Mouse (Mus musculus) MEL (cell line): Measurements from ENCODE around the gene Diaph3. TPM values are rescaled to one million over a fixed set of nuclear protein-coding genes. Genes with fewer than 3 reads are reported as not detected.
"Not testable (repeated sequence)": the region's sequence is repeated elsewhere in the genome, so short reads cannot be mapped to it uniquely, and the experiment has no call there.

Experiments
- DNase-seq: peaks from one replicate; pipeline ENCODE4 v3.0.0; 2011; ENCODE audit warnings: low read depth, low spot score
- H3K27ac ChIP-seq: 2 replicates; pipeline ENCODE4 v1.5.1; 2012; ENCODE audit warnings: low read depth, mild to moderate bottlenecking, control low read depth, low read length, moderate library complexity; ENCODE audit not compliant: control insufficient read depth
- H3K27me3 ChIP-seq, 2 experiments: fragments of 150-350 bp in 1 of 2; sonication (generic) in 1 of 2; 2 replicates each; pipeline ENCODE4 v1.6.1; 2012; ENCODE audit warnings: low read length in 2 of 2, mild to moderate bottlenecking in 2 of 2, improper control_type of control experiment in 1 of 2, moderate library complexity in 1 of 2; ENCODE audit not compliant: insufficient read depth in 2 of 2, control insufficient read depth in 1 of 2
- H3K36me3 ChIP-seq, 2 experiments: 2 replicates each; pipeline ENCODE4 v1.6.1; 2012 to 2014; ENCODE audit warnings: low read length in 2 of 2, improper control_type of control experiment in 1 of 2, inconsistent platforms in 1 of 2, mild to moderate bottlenecking in 1 of 2; ENCODE audit not compliant: insufficient read depth in 2 of 2, control insufficient read depth in 1 of 2
- H3K4me1 ChIP-seq, 2 experiments: fragments of 150-350 bp in 1 of 2; sonication (generic) in 1 of 2; 2 replicates each; pipeline ENCODE4 v1.6.1; 2012; ENCODE audit warnings: low read length in 2 of 2, improper control_type of control experiment in 1 of 2, mild to moderate bottlenecking in 1 of 2; ENCODE audit not compliant: insufficient read depth in 2 of 2, control insufficient read depth in 1 of 2
- H3K4me3 ChIP-seq, 2 experiments: fragments of 150-350 bp in 1 of 2; sonication (generic) in 1 of 2; 2 replicates each; pipeline ENCODE4 v1.5.1; 2012; ENCODE audit warnings: low read depth in 2 of 2, low read length in 2 of 2, mild to moderate bottlenecking in 2 of 2, moderate library complexity in 2 of 2, control low read depth in 1 of 2, improper control_type of control experiment in 1 of 2; ENCODE audit not compliant: control insufficient read depth in 1 of 2, insufficient read depth in 1 of 2
- H3K79me2 ChIP-seq: 2 replicates; pipeline ENCODE4 v1.6.1; 2012; ENCODE audit warnings: mild to moderate bottlenecking, low read length, moderate library complexity; ENCODE audit not compliant: control insufficient read depth, poor library complexity, insufficient read depth
- H3K9ac ChIP-seq: 2 replicates; pipeline ENCODE4 v1.6.1; 2012; ENCODE audit warnings: low read depth, mild to moderate bottlenecking, control low read depth, low read length, moderate library complexity; ENCODE audit not compliant: control insufficient read depth, poor library complexity, severe bottlenecking
- H3K9me3 ChIP-seq: fragments of 150-350 bp; sonication (generic); replicated peaks from 2 replicates; pipeline ENCODE4 v1.6.1; 2012; ENCODE audit warnings: mild to moderate bottlenecking, low read length, improper control_type of control experiment, moderate library complexity; ENCODE audit not compliant: insufficient read depth
- BHLHE40 ChIP-seq: IDR thresholded peaks from 2 replicates; pipeline ENCODE4 v1.6.1; 2012; ENCODE audit warnings: low read depth, mild to moderate bottlenecking, inconsistent platforms, low read length, improper control_type of control experiment, borderline replicate concordance
- CHD1 ChIP-seq: IDR thresholded peaks from 2 replicates; pipeline ENCODE4 v1.6.1; 2012; ENCODE audit warnings: low read depth, mild to moderate bottlenecking, inconsistent platforms, low read length, improper control_type of control experiment
- CHD2 ChIP-seq: IDR thresholded peaks from 2 replicates; pipeline ENCODE4 v1.6.1; 2011; ENCODE audit warnings: low read length, improper control_type of control experiment
- ELF1 ChIP-seq: IDR thresholded peaks from 2 replicates; pipeline ENCODE4 v1.6.1; 2014; ENCODE audit warnings: low read depth, mild to moderate bottlenecking, inconsistent platforms, low read length, improper control_type of control experiment, moderate library complexity
- EP300 ChIP-seq, 2 experiments: IDR thresholded peaks; 2 replicates each; pipeline ENCODE4 v1.6.1; 2011; ENCODE audit warnings: improper control_type of control experiment in 2 of 2, low read length in 2 of 2, low read depth in 1 of 2, mild to moderate bottlenecking in 1 of 2
- ETS1 ChIP-seq: IDR thresholded peaks from 2 replicates; pipeline ENCODE4 v1.6.1; 2012; ENCODE audit warnings: low read depth, mild to moderate bottlenecking, inconsistent platforms, low read length, improper control_type of control experiment, moderate library complexity
- HCFC1 ChIP-seq: IDR thresholded peaks from 2 replicates; pipeline ENCODE4 v1.6.1; 2012; ENCODE audit warnings: low read depth, mild to moderate bottlenecking, inconsistent platforms, low read length, improper control_type of control experiment, moderate library complexity
- KAT2A ChIP-seq: conservative IDR thresholded peaks from 2 replicates; pipeline ENCODE4 v1.6.1; 2012; ENCODE audit warnings: low read depth, low read length, improper control_type of control experiment, inconsistent platforms
- MXI1 ChIP-seq: IDR thresholded peaks from 2 replicates; pipeline ENCODE4 v1.6.1; 2011; ENCODE audit warnings: mild to moderate bottlenecking, low read depth, low read length, improper control_type of control experiment
- MYB ChIP-seq: IDR thresholded peaks from 2 replicates; pipeline ENCODE4 v1.6.1; 2011; ENCODE audit warnings: mild to moderate bottlenecking, low read depth, low read length, improper control_type of control experiment
- NRF1 ChIP-seq: IDR thresholded peaks from 2 replicates; pipeline ENCODE4 v1.6.1; 2014; ENCODE audit warnings: low read depth, mild to moderate bottlenecking, inconsistent platforms, low read length, improper control_type of control experiment, moderate library complexity; ENCODE audit not compliant: poor library complexity, insufficient read depth, severe bottlenecking
- RAD21 ChIP-seq: IDR thresholded peaks from 2 replicates; pipeline ENCODE4 v1.6.1; 2011; ENCODE audit warnings: mild to moderate bottlenecking, low read depth, low read length, improper control_type of control experiment
- RCOR1 ChIP-seq: IDR thresholded peaks from 2 replicates; pipeline ENCODE4 v1.6.1; 2012; ENCODE audit warnings: low read depth, mild to moderate bottlenecking, inconsistent platforms, low read length, improper control_type of control experiment
- SIN3A ChIP-seq: IDR thresholded peaks from 2 replicates; pipeline ENCODE4 v1.6.1; 2012; ENCODE audit warnings: low read length, improper control_type of control experiment, inconsistent platforms
- TAL1 ChIP-seq: IDR thresholded peaks from 2 replicates; pipeline ENCODE4 v1.6.1; 2012; ENCODE audit warnings: mild to moderate bottlenecking, inconsistent platforms, low read length, moderate library complexity, mixed read lengths
- TCF12 ChIP-seq: IDR thresholded peaks from 2 replicates; pipeline ENCODE4 v1.6.1; 2014; ENCODE audit warnings: low read depth, mild to moderate bottlenecking, inconsistent platforms, low read length, improper control_type of control experiment, moderate library complexity
- USF1 ChIP-seq: IDR thresholded peaks from 2 replicates; pipeline ENCODE4 v1.6.1; 2014; ENCODE audit warnings: low read depth, mild to moderate bottlenecking, inconsistent platforms, low read length, improper control_type of control experiment, moderate library complexity
- ZC3H11A ChIP-seq: IDR thresholded peaks from 2 replicates; pipeline ENCODE4 v1.6.1; 2012; ENCODE audit warnings: low read depth, mild to moderate bottlenecking, inconsistent platforms, low read length, improper control_type of control experiment
- ZNF384 ChIP-seq: IDR thresholded peaks from 2 replicates; pipeline ENCODE4 v1.6.1; 2012; ENCODE audit warnings: low read depth, mild to moderate bottlenecking, inconsistent platforms, low read length, improper control_type of control experiment
- polyA plus RNA-seq, 2 experiments: library from polyadenylated mRNA; stranded (reverse) in 1 of 2; unstranded in 1 of 2; fragments of >175 nt in 1 of 2; fragments of >200 nt in 1 of 2; gene quantifications; 2 replicates each; pipeline versions ENCODE4 v1.2.1 to v1.2.4; 2012; ENCODE audit warnings: low replicate concordance in 2 of 2, low read depth in 1 of 2; ENCODE audit not compliant: insufficient read length in 2 of 2, insufficient read depth in 1 of 2, missing spikeins in 1 of 2
- total RNA-seq: library from RNA; depleted of rRNA; stranded (reverse); fragments of 300-350 nt; gene quantifications from 2 replicates; pipeline ENCODE4 v1.2.3, GENCODE M21; 2012

Gene Diaph3
- total and polyA plus RNA-seq, 3 experiments: 9.0 to 11.9 TPM; not detected in 1

GRCm38 (mm10) chr14:86727538-86728045, 413.4 kb downstream of the Diaph3 start:
- H3K4me1 ChIP-seq: peaks cover 0 to 2% of the 10 kb centered on the region in 2 experiments; a peak in 2 of 4 replicates
- DNase-seq: no peak
- no peaks in the 10 kb centered on the region for H3K9me3 ChIP-seq
- TF ChIP-seq RAD21 (no peak), USF1 (no peak), KAT2A (no peak), SIN3A (no peak)
- H3K27ac ChIP-seq: no peak overlapping the region
- 0 out of 4 replicates have a peak, but pooled peaks cover 0 to 2% of the 10 kb centered on the region in 2 experiments for H3K36me3 ChIP-seq
- no peak overlapping the region for H3K4me3 ChIP-seq
- H3K79me2 ChIP-seq: no peaks in the 10 kb centered on the region
- H3K27me3 ChIP-seq: no peaks in the 10 kb centered on the region
- H3K9ac ChIP-seq: no peak overlapping the region

DNA sequence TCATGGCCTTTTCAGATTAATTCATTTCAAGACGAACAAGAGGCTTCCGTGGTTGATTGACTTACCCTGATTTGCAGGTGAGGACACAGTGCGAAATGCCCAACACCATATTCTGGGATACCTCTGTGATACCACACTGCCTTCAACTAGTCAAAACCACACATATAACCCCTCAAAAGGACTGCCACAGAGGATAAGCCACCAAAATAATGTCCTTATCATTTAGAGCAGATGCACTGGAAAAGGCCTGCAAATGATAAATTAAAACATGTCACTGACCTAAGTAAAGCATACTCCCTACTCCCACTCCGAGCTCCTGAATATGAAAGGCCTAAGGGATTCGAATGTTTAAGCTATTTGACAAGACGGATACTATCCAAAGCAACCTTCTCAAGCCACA, 419.3 kb downstream of the Diaph3 start:
- Histone ChIP-seq H3K4me1 (peaks cover 0 to 2% of the 10 kb centered on the region in 2 experiments; a peak in 2 of 4 replicates), H3K4me3 (no peak overlapping the region), H3K79me2 (no peaks in the 10 kb centered on the region), H3K9me3 (no peaks in the 10 kb centered on the region), H3K9ac (no peak overlapping the region), H3K36me3 (0 out of 4 replicates have a peak, but pooled peaks cover 0 to 2% of the 10 kb centered on the region in 2 experiments), H3K27ac (no peak overlapping the region), H3K27me3 (no peaks in the 10 kb centered on the region)
- DNase-seq: no peak
- TF ChIP-seq EP300 (IDR thresholded peaks at IDR 0.05; ENCODE audit: low read depth in 1 of 2, low read length in 2 of 2) (peak in 1 of 2 experiments; percentile 17; a peak in 1 of 4 replicates), NRF1 (no peak), TCF12 (peak; percentile 40; the same call in 1 of the 2 replicates), CHD2 (no peak), HCFC1 (no peak)

- H3K36me3 ChIP-seq: 0 out of 4 replicates have a peak, but pooled peaks cover 0 to 2% of the 10 kb centered on the region in 2 experiments
- no peaks in the 10 kb centered on the region for H3K27me3 ChIP-seq
- no peak overlapping the region for H3K9ac ChIP-seq
- H3K4me1 ChIP-seq: peaks cover 0 to 2% of the 10 kb centered on the region in 2 experiments; a peak in 2 of 4 replicates
- H3K27ac ChIP-seq: no peak overlapping the region
- TF ChIP-seq BHLHE40 (no peak), MYB (no peak), ZNF384 (no peak), CHD2 (no peak), ELF1 (no peak), CHD1 (no peak), KAT2A (no peak), RCOR1 (no peak), EP300 (IDR thresholded peaks at IDR 0.05; ENCODE audit: low read depth in 1 of 2, low read length in 2 of 2) (no peak), ZC3H11A (no peak), MXI1 (no peak), TAL1 (no peak), ETS1 (no peak)
- H3K9me3 ChIP-seq: no peaks in the 10 kb centered on the region
- no peak overlapping the region for H3K4me3 ChIP-seq
- DNase-seq: no peak
- H3K79me2 ChIP-seq: no peaks in the 10 kb centered on the region
These were observed 420.0 kb downstream of the Diaph3 start for GRCm38 (mm10) chr14:86721082-86721481.

DNA sequence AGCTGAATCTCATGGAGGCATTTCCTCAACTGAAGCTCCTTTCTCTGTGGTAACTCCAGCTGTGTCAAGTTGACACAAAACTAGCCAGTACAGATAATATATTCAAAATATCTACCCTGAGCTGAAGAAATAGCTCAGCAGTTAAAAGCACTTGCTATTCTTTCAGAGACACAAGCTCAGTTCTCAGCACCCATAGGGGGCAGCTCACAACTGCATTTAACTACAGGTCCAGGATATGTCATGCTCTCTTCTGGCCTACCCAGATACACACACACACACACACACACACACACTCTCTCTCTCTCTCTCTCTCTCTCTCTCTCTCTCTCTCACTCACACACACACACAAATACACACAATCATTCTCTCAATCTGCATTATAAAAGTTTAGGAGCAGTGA, 420.6 kb downstream of the Diaph3 start:
- not testable (repeated sequence) for DNase-seq

More for the DNA sequence above, 420.6 kb downstream of the Diaph3 start:
- H3K27ac ChIP-seq, H3K79me2 ChIP-seq, H3K9ac ChIP-seq, H3K4me1 ChIP-seq, H3K9me3 ChIP-seq, H3K27me3 ChIP-seq, H3K36me3 ChIP-seq, H3K4me3 ChIP-seq: not testable (repeated sequence)
